Mouse (Mus musculus) myocyte (in vitro differentiated cells): ENCODE results near the gene Zfyve16. TPM values are rescaled to one million over a fixed set of nuclear protein-coding genes. Genes with fewer than 3 reads are reported as not detected.

Experiments
- H3K27me3 ChIP-seq: one replicate; pipeline ENCODE4 v1.6.1; 2011; ENCODE audit not compliant: control insufficient read depth, insufficient read depth, insufficient read length
- H3K36me3 ChIP-seq: one replicate; pipeline ENCODE4 v1.6.1; 2011; ENCODE audit not compliant: control insufficient read depth, insufficient read depth
- H3K4me2 ChIP-seq: one replicate; pipeline ENCODE4 v1.6.1; 2011; ENCODE audit warnings: low read depth, control low read depth
- H3K4me3 ChIP-seq: one replicate; pipeline ENCODE4 v1.5.1; 2011; ENCODE audit warnings: mild to moderate bottlenecking, control low read depth, moderate library complexity
- H3K79me2 ChIP-seq: one replicate; pipeline ENCODE4 v1.6.1; 2011; ENCODE audit not compliant: control insufficient read depth, insufficient read depth
- H3ac ChIP-seq: one replicate; pipeline ENCODE4 v1.6.1; 2011; ENCODE audit not compliant: control insufficient read depth, insufficient read length
- CEBPB ChIP-seq: IDR thresholded peaks from 2 replicates; pipeline ENCODE4 v1.6.1; 2011; ENCODE audit warnings: mild to moderate bottlenecking, moderate library complexity; ENCODE audit not compliant: poor library complexity, insufficient read depth, severe bottlenecking
- E2F4 ChIP-seq: IDR thresholded peaks from one replicate; pipeline ENCODE4 v1.6.1; 2011; ENCODE audit warnings: mild to moderate bottlenecking, control low read depth, moderate library complexity; ENCODE audit not compliant: insufficient read depth
- MAX ChIP-seq: IDR thresholded peaks from one replicate; pipeline ENCODE4 v1.6.1; 2011; ENCODE audit warnings: low read depth, mild to moderate bottlenecking, control low read depth
- MYOD1 ChIP-seq, 3 experiments: IDR thresholded peaks; one replicate each; pipeline ENCODE4 v1.6.1; 2011; ENCODE audit warnings: control low read depth in 2 of 3, low read depth in 2 of 3, mild to moderate bottlenecking in 2 of 3, moderate library complexity in 1 of 3; ENCODE audit not compliant: insufficient read length in 2 of 3, control insufficient read depth in 1 of 3
- MYOG ChIP-seq, 3 experiments: IDR thresholded peaks; one replicate each; pipeline ENCODE4 v1.6.1; 2011; ENCODE audit warnings: control low read depth in 2 of 3, low read depth in 2 of 3, mild to moderate bottlenecking in 2 of 3; ENCODE audit not compliant: insufficient read length in 2 of 3, control insufficient read depth in 1 of 3, insufficient read depth in 1 of 3
- POLR2A ChIP-seq: IDR thresholded peaks from one replicate; pipeline ENCODE4 v1.6.1; 2011; ENCODE audit warnings: low read depth, mild to moderate bottlenecking, control low read depth, moderate library complexity; ENCODE audit not compliant: insufficient read length
- POLR2AphosphoS2 ChIP-seq: IDR thresholded peaks from one replicate; pipeline ENCODE4 v1.6.1; 2011; ENCODE audit warnings: low read depth, control low read depth; ENCODE audit not compliant: insufficient read length
- REST ChIP-seq: IDR thresholded peaks from one replicate; pipeline ENCODE4 v1.6.1; 2011; ENCODE audit warnings: mild to moderate bottlenecking, control low read depth, moderate library complexity; ENCODE audit not compliant: insufficient read depth, insufficient read length
- SRF ChIP-seq: IDR thresholded peaks from one replicate; pipeline ENCODE4 v1.6.1; 2011; ENCODE audit warnings: low read depth; ENCODE audit not compliant: control insufficient read depth, insufficient read length
- TCF12 ChIP-seq: IDR thresholded peaks from one replicate; pipeline ENCODE4 v1.6.1; 2011; ENCODE audit warnings: mild to moderate bottlenecking, control low read depth; ENCODE audit not compliant: poor library complexity, insufficient read depth, severe bottlenecking
- TCF3 ChIP-seq: IDR thresholded peaks from one replicate; pipeline ENCODE4 v1.6.1; 2011; ENCODE audit warnings: low read depth, control low read depth; ENCODE audit not compliant: insufficient read length
- USF1 ChIP-seq: IDR thresholded peaks from one replicate; pipeline ENCODE4 v1.6.1; 2011; ENCODE audit warnings: low read depth, mild to moderate bottlenecking, control low read depth, moderate library complexity
- polyA plus RNA-seq: library from polyadenylated mRNA; unstranded; fragments of >200 nt; fragmentation: generic; extraction: Trizol; gene quantifications from one replicate; pipeline ENCODE4 v1.2.1, GENCODE M21; 2012; ENCODE audit warnings: missing spikeins

Gene Zfyve16
- polyA plus RNA-seq, 1 experiment = 3.6 TPM

DNA sequence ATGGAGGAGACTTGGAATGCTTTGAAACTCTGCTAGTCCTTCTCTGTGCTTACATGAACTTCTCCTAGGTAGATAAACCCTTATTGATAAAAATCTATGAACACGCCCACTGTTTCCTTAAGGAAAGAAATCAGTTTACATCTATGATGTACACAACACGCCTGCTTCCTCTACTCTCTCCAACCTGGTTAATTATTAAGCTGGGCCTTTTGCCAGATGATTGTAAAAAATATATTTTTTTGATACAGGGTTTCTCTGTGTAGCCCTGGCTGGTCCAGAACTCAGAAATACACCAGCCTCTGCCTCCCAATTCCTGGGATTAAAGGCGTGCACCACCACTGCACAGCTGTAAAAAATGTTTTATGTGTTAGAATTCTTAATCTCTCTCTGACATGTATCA lies 66.0 kb downstream of the Zfyve16 start:
- H3K27me3 ChIP-seq = no peaks in the 10 kb centered on the region
- H3K79me2 ChIP-seq = no peaks in the 10 kb centered on the region
- H3K4me3 ChIP-seq = no peak overlapping the region
- no peak for TF ChIP-seq POLR2A
- H3K4me2 ChIP-seq = no peak overlapping the region
- no peak overlapping the region for H3ac ChIP-seq
- H3K36me3 ChIP-seq = no peaks in the 10 kb centered on the region

- H3K36me3 ChIP-seq = no peaks in the 10 kb centered on the region
- TF ChIP-seq USF1 = no peak
- no peak for TF ChIP-seq TCF3
- TF ChIP-seq SRF = no peak
- TF ChIP-seq MYOG (IDR thresholded peaks at IDR 0.05; ENCODE audit: control insufficient read depth in 1 of 3, insufficient read depth in 1 of 3, insufficient read length in 2 of 3, low read depth in 2 of 3) = no peak
- TF ChIP-seq POLR2AphosphoS2 = no peak
- H3K4me2 ChIP-seq = no peak overlapping the region
Observed at GRCm38 (mm10) chr13:92446872-92447271, 83.8 kb downstream of the Zfyve16 start.

GRCm38 (mm10) chr13:92440286-92440685 lies 90.4 kb downstream of the Zfyve16 start:
- Histone ChIP-seq H3K27me3 (peaks cover 6% of the 10 kb centered on the region), H3K4me3 (no peak overlapping the region), H3K36me3 (no peaks in the 10 kb centered on the region), H3ac (no peak overlapping the region), H3K4me2 (no peak overlapping the region), H3K79me2 (no peaks in the 10 kb centered on the region)
- TF ChIP-seq TCF3 = no peak
- no peak for TF ChIP-seq POLR2A
- no peak for TF ChIP-seq MAX
- TF ChIP-seq POLR2AphosphoS2 = no peak
- no peak for TF ChIP-seq MYOD1 (IDR thresholded peaks at IDR 0.05; ENCODE audit: control insufficient read depth in 1 of 3, insufficient read length in 2 of 3, low read depth in 2 of 3)
- TF ChIP-seq SRF = no peak
- TF ChIP-seq TCF12 = no peak
- TF ChIP-seq USF1 = no peak

More at GRCm38 (mm10) chr13:92446872-92447271, 83.8 kb downstream of the Zfyve16 start:
- Histone ChIP-seq H3K27me3 (peaks cover 3% of the 10 kb centered on the region), H3K4me3 (no peak overlapping the region), H3K79me2 (no peaks in the 10 kb centered on the region), H3ac (no peak overlapping the region)

DNA sequence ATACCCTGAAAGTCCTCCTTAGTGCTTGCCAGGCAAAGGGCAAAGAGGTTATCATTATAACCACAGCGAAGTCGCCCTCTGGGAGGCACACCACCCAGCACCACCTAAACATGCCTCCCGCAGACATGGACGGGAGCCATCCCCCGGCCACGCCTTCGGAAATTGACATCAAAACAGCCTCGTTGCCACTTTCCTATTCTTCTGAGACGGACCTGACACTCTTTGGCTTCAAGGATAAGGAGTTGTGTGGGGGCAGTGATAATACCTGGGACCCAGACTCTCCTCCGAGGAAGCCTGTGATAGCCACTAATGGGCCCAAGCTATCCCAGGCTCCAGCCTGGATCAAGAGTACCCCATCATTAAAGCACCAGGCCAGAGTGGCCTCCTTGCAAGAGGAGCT lies 92.0 kb downstream of the Zfyve16 start:
- no peak overlapping the region for H3K4me3 ChIP-seq
- H3K4me2 ChIP-seq = no peak overlapping the region
- peaks cover 12% of the 10 kb centered on the region for H3K27me3 ChIP-seq
- TF ChIP-seq USF1 (no peak), SRF (no peak), MAX (no peak), TCF12 (no peak), POLR2AphosphoS2 (no peak), REST (no peak), E2F4 (no peak), MYOG (IDR thresholded peaks at IDR 0.05; ENCODE audit: control insufficient read depth in 1 of 3, insufficient read depth in 1 of 3, insufficient read length in 2 of 3, low read depth in 2 of 3) (no peak), MYOD1 (IDR thresholded peaks at IDR 0.05; ENCODE audit: control insufficient read depth in 1 of 3, insufficient read length in 2 of 3, low read depth in 2 of 3) (no peak), TCF3 (no peak), CEBPB (no peak), POLR2A (no peak)
- H3ac ChIP-seq = no peak overlapping the region
- no peaks in the 10 kb centered on the region for H3K79me2 ChIP-seq
- H3K36me3 ChIP-seq = no peaks in the 10 kb centered on the region

Other genes starting within 250 kb of the Zfyve16 start
- gene Gm20379, start 224.9 kb downstream of the Zfyve16 start, polyA plus RNA-seq = not detected
- gene Dhfr, start 176.1 kb downstream of the Zfyve16 start, polyA plus RNA-seq = 1.3 TPM
- 2.5 TPM for gene Msh3, start 175.9 kb downstream of the Zfyve16 start, polyA plus RNA-seq
- not detected for gene Ankrd34b, start 105.0 kb downstream of the Zfyve16 start, polyA plus RNA-seq
- 0.92 TPM for gene Fam151b, start 46.9 kb downstream of the Zfyve16 start, polyA plus RNA-seq
- not detected for gene Spz1, start 45.3 kb upstream of the Zfyve16 start, polyA plus RNA-seq
- 5.4 TPM for gene Serinc5, start 80.2 kb upstream of the Zfyve16 start, polyA plus RNA-seq